Mouse (Mus musculus) heart, adult 2 months (tissue): ENCODE data around the gene Ciapin1.
"Not testable (repeated sequence)": the region's sequence is repeated elsewhere in the genome, so short reads cannot be mapped to it uniquely, and the experiment has no call there.

Source experiments
- EP300 ChIP-seq: fragments of 200-500 bp; IDR thresholded peaks from 2 replicates; pipeline ENCODE4 v1.6.1; 2011; ENCODE audit warnings: low read depth, low read length, control low read depth; ENCODE audit not compliant: insufficient read depth
- POLR2A ChIP-seq: fragments of 200-500 bp; IDR thresholded peaks from 2 replicates; pipeline ENCODE4 v1.6.1; 2011; ENCODE audit warnings: mild to moderate bottlenecking, low read depth, low read length, control low read depth; ENCODE audit not compliant: insufficient read depth

GRCm38 (mm10) chr8:94833901-94834405 lies 4.2 kb downstream of the Ciapin1 start:
- not testable (repeated sequence) for TF ChIP-seq POLR2A, EP300
